Mouse (Mus musculus) kidney, postnatal 0 days (tissue): Measurements from ENCODE around the gene Lrmp. TPM values are rescaled to one million over a fixed set of nuclear protein-coding genes. Genes with fewer than 3 reads are reported as not detected.

Source experiments
- ATAC-seq: fragments of 200-750 bp; cut with Nextera tagmentation; replicated peaks from 2 replicates; pipeline ENCODE4 v1.8.0; 2017; ENCODE audit warnings: low read depth, moderate number of reproducible peaks, moderate TSS enrichment, moderate library complexity; ENCODE audit not compliant: low FRiP score
- DNase-seq: peaks from one replicate; pipeline ENCODE4 v3.0.0-alpha.2; 2016; ENCODE audit warnings: low spot score
- H3K27ac ChIP-seq: fragments of 300-500 bp; sonication (generic); 2 replicates; pipeline ENCODE4 v1.5.1; 2014; ENCODE audit warnings: mild to moderate bottlenecking
- H3K27me3 ChIP-seq: fragments of 300-500 bp; sonication (generic); 2 replicates; pipeline ENCODE4 v1.6.1; 2014; ENCODE audit warnings: low read length, mixed read lengths; ENCODE audit not compliant: insufficient read depth
- H3K36me3 ChIP-seq: fragments of 300-500 bp; sonication (generic); 2 replicates; pipeline ENCODE4 v1.6.1; 2014; ENCODE audit warnings: low read length, mixed read lengths; ENCODE audit not compliant: insufficient read depth
- H3K4me1 ChIP-seq: fragments of 300-500 bp; sonication (generic); replicated peaks from 2 replicates; pipeline ENCODE4 v1.6.1; 2014; ENCODE audit warnings: antibody characterized with exemption, low read length, mixed read lengths; ENCODE audit not compliant: insufficient read depth
- H3K4me2 ChIP-seq: fragments of 300-500 bp; sonication (generic); 2 replicates; pipeline ENCODE4 v1.6.1; 2014; ENCODE audit warnings: mild to moderate bottlenecking, low read length, moderate library complexity, mixed read lengths
- H3K4me3 ChIP-seq: fragments of 300-500 bp; sonication (generic); replicated peaks from 2 replicates; pipeline ENCODE4 v1.5.1; 2014; ENCODE audit warnings: low read depth, low read length
- H3K9ac ChIP-seq: fragments of 300-500 bp; sonication (generic); 2 replicates; pipeline ENCODE4 v1.6.1; 2014; ENCODE audit warnings: low read depth, low read length
- H3K9me3 ChIP-seq: fragments of 300-500 bp; sonication (generic); replicated peaks from 2 replicates; pipeline ENCODE4 v1.6.1; 2016; ENCODE audit warnings: low read length, inconsistent platforms, mixed read lengths
- CTCF ChIP-seq: IDR thresholded peaks from 2 replicates; pipeline ENCODE4 v1.5.1; 2016; ENCODE audit warnings: antibody characterized with exemption, low read depth, mild to moderate bottlenecking, moderate library complexity
- WGBS: fragments of 180-500 bp; shearing (Covaris S2); extraction: QIAGEN DNeasy Blood & Tissue Kit; methylation state at CpG from one replicate; pipeline ENCODE4 v1.1.7; 2014; 5-methylcytosine and 5-hydroxymethylcytosine counted together
- polyA plus RNA-seq: library from polyadenylated mRNA; unstranded; fragments of >200 nt; fragmentation: Nextera tagmentation; extraction: Ambion mirVana; gene quantifications from 2 replicates; pipeline ENCODE4 v1.2.1, GENCODE M21; 2015

Lrmp gene
- polyA plus RNA-seq, 1 experiment from 2014 or later: 1.0 TPM

DNA sequence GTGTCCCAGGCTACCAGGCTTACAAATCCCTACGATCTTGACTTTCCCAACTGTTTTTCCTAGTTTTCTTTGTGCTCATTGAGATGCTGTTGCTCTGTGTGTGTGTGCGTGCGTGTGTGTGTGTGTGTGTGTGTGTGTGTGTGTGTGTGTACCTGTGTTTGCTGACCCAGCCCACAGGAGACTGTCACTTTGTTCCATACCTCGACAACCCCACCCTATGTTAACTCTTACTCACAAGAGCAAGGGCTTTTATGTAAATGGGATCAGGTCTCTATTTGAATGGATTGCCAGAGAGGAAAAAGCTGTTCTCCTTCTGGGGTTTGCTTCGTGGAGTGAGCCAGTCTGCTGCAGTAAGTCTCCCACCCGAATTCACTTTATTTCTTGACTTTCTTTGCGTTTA is 29.7 kb downstream of the Lrmp start:
- no peaks in the 10 kb centered on the region for H3K36me3 ChIP-seq
- H3K4me1 ChIP-seq: 0 out of 2 replicates have a peak, but pooled peaks cover 2% of the 10 kb centered on the region
- H3K9ac ChIP-seq: no peak overlapping the region
- WGBS: 73% methylated on average over 7 of the region's 7 CpGs
- TF ChIP-seq CTCF: no peak
- H3K4me2 ChIP-seq: no peak overlapping the region
- no peak for DNase-seq
- no peak for ATAC-seq
- H3K27ac ChIP-seq: no peak overlapping the region
- no peaks in the 10 kb centered on the region for H3K9me3 ChIP-seq
- H3K27me3 ChIP-seq: no peaks in the 10 kb centered on the region
- no peak overlapping the region for H3K4me3 ChIP-seq

DNA sequence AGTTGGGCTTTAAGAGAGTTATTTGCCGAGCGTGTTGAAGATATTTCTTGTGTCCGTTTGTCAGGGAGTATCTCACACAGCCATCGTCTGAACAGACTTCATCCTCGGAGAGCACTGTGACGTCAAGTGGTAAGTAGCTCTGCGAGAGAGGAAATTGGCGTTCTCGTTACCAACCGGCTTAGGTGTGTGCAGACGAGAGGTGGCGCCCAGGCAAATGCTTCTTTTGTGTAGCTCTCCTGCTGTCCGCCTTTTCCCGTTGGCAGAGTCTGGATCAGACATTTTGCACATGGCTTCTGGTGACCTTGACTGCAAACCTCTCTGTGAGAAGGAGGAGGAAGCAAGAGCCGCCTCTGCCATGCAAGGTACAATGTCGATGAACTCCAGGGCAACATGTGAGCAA is 32.3 kb downstream of the Lrmp start:
- WGBS: 89% methylated on average over 16 of the region's 16 CpGs
- H3K36me3 ChIP-seq: no peaks in the 10 kb centered on the region
- ATAC-seq: no peak
- no peaks in the 10 kb centered on the region for H3K27me3 ChIP-seq
- no peak overlapping the region for H3K27ac ChIP-seq
- no peaks in the 10 kb centered on the region for H3K9me3 ChIP-seq
- H3K4me3 ChIP-seq: no peak overlapping the region
- no peak for DNase-seq
- no peak overlapping the region for H3K4me2 ChIP-seq
- no peaks in the 10 kb centered on the region for H3K4me1 ChIP-seq
- TF ChIP-seq CTCF: no peak
- no peak overlapping the region for H3K9ac ChIP-seq

DNA sequence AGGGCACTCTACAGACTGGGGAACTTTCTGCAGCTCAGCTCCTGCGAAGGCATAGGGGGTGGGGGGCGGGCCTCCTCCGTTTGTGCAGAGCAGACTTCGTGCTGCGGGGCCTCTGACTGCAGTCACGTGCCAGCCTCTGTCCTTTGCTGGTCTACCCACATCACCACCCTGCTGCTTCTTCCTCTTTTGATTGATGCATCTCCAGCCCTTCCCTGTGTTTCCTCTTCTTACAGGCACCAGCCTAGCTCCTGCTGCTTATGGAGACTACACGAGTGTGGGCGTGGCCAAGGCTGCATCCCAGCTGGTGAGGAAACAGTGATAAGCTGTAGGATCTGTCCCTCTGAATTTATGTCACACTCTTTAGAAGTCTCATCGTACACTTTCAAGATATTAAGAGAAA is 33.6 kb downstream of the Lrmp start:
- WGBS: 40% methylated on average over 9 of the region's 9 CpGs
- H3K36me3 ChIP-seq: no peaks in the 10 kb centered on the region
- no peak for TF ChIP-seq CTCF
- DNase-seq (no peak), ATAC-seq (no peak)
- no peak overlapping the region for H3K4me3 ChIP-seq
- H3K9ac ChIP-seq: no peak overlapping the region
- H3K9me3 ChIP-seq: no peaks in the 10 kb centered on the region
- no peak overlapping the region for H3K4me2 ChIP-seq
- no peaks in the 10 kb centered on the region for H3K4me1 ChIP-seq
- no peak overlapping the region for H3K27ac ChIP-seq
- no peaks in the 10 kb centered on the region for H3K27me3 ChIP-seq

DNA sequence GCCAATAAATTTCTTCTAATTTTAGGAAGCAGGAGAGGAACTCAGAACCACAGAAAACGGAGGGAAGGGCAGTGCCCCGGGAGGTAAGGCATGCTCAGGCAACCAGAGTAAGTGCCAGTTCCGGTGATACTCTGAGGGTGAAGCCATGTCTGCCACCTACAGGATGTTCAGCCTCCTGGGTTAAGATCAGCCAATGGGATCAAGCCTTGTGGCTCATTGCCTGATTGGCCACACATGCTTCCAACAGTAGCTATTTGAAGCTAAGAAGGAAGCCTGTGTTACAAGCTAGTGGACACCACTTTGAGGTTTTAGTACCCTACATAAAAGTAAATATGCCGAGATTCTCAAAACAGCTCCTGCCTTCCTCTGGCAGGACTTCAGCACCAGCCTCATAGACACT is 43.2 kb downstream of the Lrmp start:
- ATAC-seq (no peak), DNase-seq (no peak)
- 65% methylated on average over 4 of the region's 4 CpGs for WGBS
- Histone ChIP-seq H3K27ac (no peak overlapping the region), H3K4me2 (no peak overlapping the region), H3K9me3 (no peaks in the 10 kb centered on the region), H3K4me1 (no peaks in the 10 kb centered on the region), H3K36me3 (no peaks in the 10 kb centered on the region), H3K4me3 (no peak overlapping the region), H3K27me3 (no peaks in the 10 kb centered on the region), H3K9ac (no peak overlapping the region)
- no peak for TF ChIP-seq CTCF

DNA sequence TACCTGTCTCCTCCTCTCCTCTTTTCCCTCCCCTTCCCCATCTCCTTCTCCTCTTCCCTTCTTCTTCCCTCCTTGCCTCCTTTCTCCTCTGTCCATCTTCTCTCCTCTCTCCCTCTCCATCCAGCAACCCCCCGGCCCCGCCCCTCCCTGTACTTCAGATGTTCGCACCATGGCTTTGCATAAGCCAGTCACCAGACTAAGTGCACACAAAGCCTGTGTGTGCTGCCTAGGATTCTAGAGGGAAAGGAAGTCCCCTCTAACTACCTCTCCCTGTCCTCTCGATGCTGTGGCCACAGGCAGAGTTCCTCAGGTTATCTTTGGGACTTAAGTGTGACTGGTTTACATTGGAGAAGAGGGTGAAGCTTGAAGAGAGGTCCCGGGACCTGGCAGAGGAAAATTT is 45.1 kb downstream of the Lrmp start:
- WGBS: 72% methylated on average over 5 of the region's 5 CpGs
- TF ChIP-seq CTCF: no peak
- no peak overlapping the region for H3K9ac ChIP-seq
- no peaks in the 10 kb centered on the region for H3K36me3 ChIP-seq
- DNase-seq: no peak
- no peak for ATAC-seq
- no peak overlapping the region for H3K4me2 ChIP-seq
- H3K4me3 ChIP-seq: no peak overlapping the region
- H3K27ac ChIP-seq: no peak overlapping the region
- H3K27me3 ChIP-seq: no peaks in the 10 kb centered on the region
- H3K4me1 ChIP-seq: no peaks in the 10 kb centered on the region
- H3K9me3 ChIP-seq: no peaks in the 10 kb centered on the region

DNA sequence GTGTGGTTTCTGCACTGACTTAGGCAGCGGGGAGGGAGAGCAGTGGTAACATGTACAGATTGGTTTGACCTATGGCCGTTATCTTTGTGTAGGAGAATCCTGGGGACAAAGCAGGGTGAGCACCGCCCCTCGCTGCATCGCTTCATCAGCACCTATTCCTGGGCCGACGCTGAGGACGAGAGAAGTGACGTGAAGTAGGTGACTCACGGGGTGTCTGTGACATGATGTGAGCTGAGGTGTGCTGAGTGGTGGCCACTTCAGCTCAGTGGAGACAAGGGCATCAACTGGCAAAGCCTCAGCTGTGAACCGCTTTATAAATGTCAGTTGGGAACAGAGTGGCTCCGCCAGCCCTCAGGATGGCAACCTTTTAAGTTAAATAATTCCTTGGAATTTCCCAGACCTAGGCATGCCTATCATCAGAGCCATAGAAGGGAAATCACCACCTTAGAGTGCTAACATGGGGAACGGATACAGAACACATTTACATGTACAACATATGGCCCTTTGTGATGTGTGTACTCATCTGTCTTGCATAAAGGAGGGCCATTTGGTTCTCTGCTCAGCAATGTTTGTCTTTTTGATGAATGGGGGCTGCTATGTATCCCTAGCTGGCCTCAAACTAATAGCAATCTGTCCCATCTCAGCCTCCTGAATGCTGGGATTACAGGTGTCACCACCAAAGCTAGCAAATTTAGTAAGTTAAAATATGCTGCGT is 56.6 kb downstream of the Lrmp start:
- H3K9me3 ChIP-seq: no peaks in the 10 kb centered on the region
- H3K9ac ChIP-seq: no peak overlapping the region
- no peaks in the 10 kb centered on the region for H3K27me3 ChIP-seq
- no peak overlapping the region for H3K27ac ChIP-seq
- no peak overlapping the region for H3K4me2 ChIP-seq
- H3K4me1 ChIP-seq: peaks cover 9% of the 10 kb centered on the region
- TF ChIP-seq CTCF: no peak
- no peak overlapping the region for H3K4me3 ChIP-seq
- DNase-seq: no peak
- WGBS: 80% methylated on average over 14 of the region's 14 CpGs
- no peak for ATAC-seq
- H3K36me3 ChIP-seq: no peaks in the 10 kb centered on the region

DNA sequence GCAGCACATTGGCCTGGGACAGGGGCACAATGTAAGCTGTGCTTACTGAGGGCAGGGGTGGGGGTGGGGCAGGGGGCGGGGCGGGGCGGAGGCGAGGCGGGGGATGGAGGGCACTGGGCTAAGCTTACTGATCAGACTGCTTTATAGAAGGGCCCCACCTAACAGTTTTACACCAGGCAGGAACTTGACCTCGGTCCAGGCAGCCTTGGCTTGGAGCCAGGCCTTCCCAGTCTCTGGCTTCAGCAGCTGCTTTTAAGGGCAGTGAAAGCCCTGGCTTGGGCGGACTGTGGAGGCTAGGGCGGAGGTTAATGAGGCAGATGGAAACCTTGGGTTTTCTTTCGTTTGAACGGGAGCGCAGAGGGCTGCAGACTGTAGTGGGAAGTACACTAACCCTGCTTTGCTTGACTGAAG is 58.3 kb downstream of the Lrmp start:
- TF ChIP-seq CTCF: no peak
- Histone ChIP-seq H3K4me2 (peak overlapping the region; percentile 35), H3K27ac (no peak overlapping the region), H3K9me3 (no peaks in the 10 kb centered on the region), H3K36me3 (no peaks in the 10 kb centered on the region), H3K27me3 (no peaks in the 10 kb centered on the region), H3K4me1 (peaks cover 9% of the 10 kb centered on the region), H3K9ac (no peak overlapping the region), H3K4me3 (no peak overlapping the region)
- peak; percentile 87 for DNase-seq
- ATAC-seq: peak; percentile 73
- 3% methylated on average over 9 of the region's 11 CpGs for WGBS
